Mouse (Mus musculus): Measurements from ENCODE around the gene Pafah1b2. TPM values are rescaled to one million over a fixed set of nuclear protein-coding genes. Genes with fewer than 3 reads are reported as not detected.

Pafah1b2 gene
- total RNA-seq (2022) = 100 to 1,000 TPM; 154 to 180 (median 171) TPM

GRCm38 (mm10) chr9:46012091-46013008 is at the start of gene Pafah1b2, which contains the start of gene Sik3:
Gene Pafah1b2, minus strand, starts transcription at chr9:46012690.
Gene Sik3, plus strand, starts transcription at chr9:46012820.
- peak; percentile 95 for DNase-seq

GRCm38 (mm10) chr9:46061696-46062425 is 49.4 kb upstream of the Pafah1b2 start:
- DNase-seq = peak; percentile 51

GRCm38 (mm10) chr9:46060249-46060648 is 47.8 kb upstream of the Pafah1b2 start:
- DNase-seq = no peak

- no peak for DNase-seq
These were observed 45.6 kb upstream of the Pafah1b2 start for GRCm38 (mm10) chr9:46058065-46058464.

- DNase-seq = no peak
These were observed 40.6 kb upstream of the Pafah1b2 start for GRCm38 (mm10) chr9:46053014-46053666.

- no peak for DNase-seq
These were observed 37.7 kb upstream of the Pafah1b2 start for GRCm38 (mm10) chr9:46050203-46050602.

- DNase-seq = no peak
These were observed 37.0 kb upstream of the Pafah1b2 start for GRCm38 (mm10) chr9:46049525-46049924.

- DNase-seq = no peak
These were observed 34.4 kb upstream of the Pafah1b2 start for GRCm38 (mm10) chr9:46046724-46047517.

GRCm38 (mm10) chr9:46043626-46044025 is 31.1 kb upstream of the Pafah1b2 start:
- DNase-seq = no peak

GRCm38 (mm10) chr9:46042387-46042786 is 29.9 kb upstream of the Pafah1b2 start:
- no peak for DNase-seq

- DNase-seq = no peak
These were observed 28.7 kb upstream of the Pafah1b2 start for GRCm38 (mm10) chr9:46041186-46041585.

- DNase-seq = no peak
These were observed 26.3 kb upstream of the Pafah1b2 start for GRCm38 (mm10) chr9:46038786-46039185.

- DNase-seq = no peak
These were observed 24.4 kb upstream of the Pafah1b2 start for GRCm38 (mm10) chr9:46036881-46037280.

- no peak for DNase-seq
These were observed 22.9 kb upstream of the Pafah1b2 start for GRCm38 (mm10) chr9:46035290-46035871.

GRCm38 (mm10) chr9:46033862-46034261 is 21.4 kb upstream of the Pafah1b2 start:
- DNase-seq = no peak

GRCm38 (mm10) chr9:46033058-46033457 is 20.6 kb upstream of the Pafah1b2 start:
- DNase-seq = no peak

- DNase-seq = no peak
These were observed 19.7 kb upstream of the Pafah1b2 start for GRCm38 (mm10) chr9:46032190-46032589.

- no peak for DNase-seq
These were observed 18.5 kb upstream of the Pafah1b2 start for GRCm38 (mm10) chr9:46030968-46031367.

GRCm38 (mm10) chr9:46030184-46030583 is 17.7 kb upstream of the Pafah1b2 start:
- no peak for DNase-seq

- no peak for DNase-seq
These were observed 17.0 kb upstream of the Pafah1b2 start for GRCm38 (mm10) chr9:46029534-46029933.

- no peak for DNase-seq
These were observed 15.5 kb upstream of the Pafah1b2 start for GRCm38 (mm10) chr9:46027994-46028393.
